Mouse (Mus musculus) midbrain, embryonic 12.5 days (tissue): ENCODE results near the gene Pex11g. TPM values are rescaled to one million over a fixed set of nuclear protein-coding genes. Genes with fewer than 3 reads are reported as not detected.
A peak's percentile ranks its signal among the peaks of the same experiment; 100 is the strongest.

Experiments
- ATAC-seq: fragments of 200-750 bp; cut with Nextera tagmentation; 2 replicates; pipeline ENCODE4 v1.8.0; 2017; ENCODE audit warnings: low read depth, moderate TSS enrichment, moderate library complexity; ENCODE audit not compliant: low FRiP score
- H3K27ac ChIP-seq: fragments of 300-500 bp; sonication (generic); replicated peaks from 2 replicates; pipeline ENCODE4 v1.5.1; 2016; ENCODE audit warnings: mild to moderate bottlenecking
- H3K27me3 ChIP-seq: fragments of 300-500 bp; sonication (generic); 2 replicates; pipeline ENCODE4 v1.6.1; 2016; ENCODE audit warnings: mild to moderate bottlenecking
- H3K36me3 ChIP-seq: fragments of 300-500 bp; sonication (generic); 2 replicates; pipeline ENCODE4 v1.6.1; 2016
- H3K4me1 ChIP-seq: fragments of 300-500 bp; sonication (generic); 2 replicates; pipeline ENCODE4 v1.6.1; 2016
- H3K4me2 ChIP-seq: fragments of 300-500 bp; sonication (generic); replicated peaks from 2 replicates; pipeline ENCODE4 v1.6.1; 2016; ENCODE audit warnings: mild to moderate bottlenecking, moderate library complexity
- H3K4me3 ChIP-seq: fragments of 300-500 bp; sonication (generic); 2 replicates; pipeline ENCODE4 v1.5.1; 2016; ENCODE audit warnings: mild to moderate bottlenecking
- H3K9ac ChIP-seq: fragments of 300-500 bp; sonication (generic); replicated peaks from 2 replicates; pipeline ENCODE4 v1.6.1; 2016; ENCODE audit warnings: mild to moderate bottlenecking, moderate library complexity
- H3K9me3 ChIP-seq: fragments of 300-500 bp; sonication (generic); 2 replicates; pipeline ENCODE4 v1.6.1; 2016; ENCODE audit warnings: mild to moderate bottlenecking
- WGBS: fragments of 180-500 bp; shearing (Covaris S2); methylation state at CpG from one replicate; pipeline ENCODE4 v1.1.7; 2016; 5-methylcytosine and 5-hydroxymethylcytosine counted together
- polyA plus RNA-seq: library from polyadenylated mRNA; unstranded; fragments of >200 nt; fragmentation: Nextera tagmentation; extraction: Ambion mirVana; gene quantifications from 2 replicates; pipeline ENCODE4 v1.2.1, GENCODE M21; 2016

Gene Pex11g
- 3.3 and 3.4 TPM in 2 replicates for polyA plus RNA-seq

DNA sequence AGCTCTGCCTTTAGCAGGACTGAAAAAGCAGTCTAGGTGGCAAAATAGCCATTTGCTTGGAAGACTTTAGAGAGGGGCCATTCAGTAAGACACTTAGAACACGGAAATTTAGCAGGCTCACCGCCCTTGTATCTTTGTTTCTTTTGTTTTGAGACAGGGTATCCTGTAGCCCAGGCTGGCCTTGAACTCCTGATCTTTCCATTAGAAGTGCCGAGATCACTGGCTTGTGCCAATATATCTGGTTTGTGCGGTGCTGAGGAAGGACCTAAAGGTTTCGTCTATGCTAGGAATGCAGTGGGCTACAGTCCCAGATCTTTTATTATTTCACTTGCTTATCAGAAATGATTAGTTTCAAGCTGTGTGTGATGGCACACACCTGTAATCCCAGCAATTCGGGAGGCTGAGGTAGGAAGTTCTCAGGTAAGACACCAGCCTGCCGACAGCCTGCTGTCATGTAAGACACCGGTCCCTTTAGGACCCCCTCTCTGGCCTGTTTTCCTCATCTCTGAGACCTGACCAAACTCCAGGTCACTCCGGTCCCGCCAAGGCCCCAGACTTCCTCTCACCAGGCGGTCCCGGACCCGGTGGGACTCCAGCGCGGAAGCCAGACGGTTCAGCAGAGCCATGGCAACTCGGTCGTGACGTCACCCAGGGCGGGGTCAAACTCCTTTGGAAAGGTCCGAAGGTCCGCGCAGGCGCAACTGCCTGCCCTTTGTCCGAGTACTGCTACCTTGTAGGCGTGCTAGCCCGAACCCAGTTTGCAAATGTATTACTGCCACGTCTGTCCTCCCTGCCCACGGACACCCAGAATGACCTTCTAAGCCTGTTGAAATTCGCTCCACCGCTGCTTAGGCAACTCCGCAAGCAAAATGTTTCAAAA is at the start of gene Pex11g:
Pex11g (minus strand) TSS at position 675 of the 880 bp plus-strand sequence.
- H3K4me1 ChIP-seq, result 0 out of 2 replicates have a peak, but pooled peaks cover 9% of the 10 kb centered on the region
- peak within 1 kb of the TSS; percentile 57 for H3K4me2 ChIP-seq
- no peaks in the 10 kb centered on the region for H3K9me3 ChIP-seq
- peak within 1 kb of the TSS; percentile 57 for H3K9ac ChIP-seq
- H3K36me3 ChIP-seq, result no peaks in the 10 kb centered on the region
- H3K27ac ChIP-seq, result peak within 1 kb of the TSS; percentile 81
- peak within 1 kb of the TSS; percentile 44 for H3K4me3 ChIP-seq
- H3K27me3 ChIP-seq, result no peaks in the 10 kb centered on the region
- ATAC-seq, result peak; percentile 92
- 9% methylated on average over 32 of the region's 32 CpGs for WGBS

DNA sequence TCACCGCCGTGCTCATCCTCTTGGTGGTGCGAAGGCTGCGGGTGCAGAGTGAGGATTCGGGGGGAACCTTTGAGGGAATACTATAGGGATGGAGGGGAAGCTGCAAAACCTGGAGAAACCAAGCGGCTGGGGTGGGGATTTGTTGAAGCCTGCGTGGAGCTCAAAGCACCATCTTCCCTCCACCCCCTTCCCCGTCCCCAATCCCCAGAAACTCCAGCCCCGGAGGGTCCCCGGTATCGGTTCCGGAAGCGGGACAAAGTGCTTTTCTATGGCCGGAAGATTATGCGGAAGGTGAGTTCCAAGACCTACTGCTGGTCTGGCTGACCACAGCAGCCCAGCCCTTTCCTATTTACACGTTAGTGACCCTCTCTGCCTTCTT is 49.6 kb upstream of the Pex11g start:
- H3K27ac ChIP-seq, result no peak overlapping the region
- 10% methylated on average over 16 of the region's 16 CpGs for WGBS
- H3K4me3 ChIP-seq, result peak overlapping the region; percentile 57
- no peak for ATAC-seq
- H3K36me3 ChIP-seq, result peaks cover 23% of the 10 kb centered on the region; the same call in 1 of the 2 replicates
- no peaks in the 10 kb centered on the region for H3K9me3 ChIP-seq
- 0 out of 2 replicates have a peak overlapping the region, but pooled peaks have one; percentile 28 for H3K9ac ChIP-seq
- peaks cover 12% of the 10 kb centered on the region; the same call in 1 of the 2 replicates for H3K4me1 ChIP-seq
- peak overlapping the region; percentile 95 for H3K4me2 ChIP-seq
- H3K27me3 ChIP-seq, result no peaks in the 10 kb centered on the region

DNA sequence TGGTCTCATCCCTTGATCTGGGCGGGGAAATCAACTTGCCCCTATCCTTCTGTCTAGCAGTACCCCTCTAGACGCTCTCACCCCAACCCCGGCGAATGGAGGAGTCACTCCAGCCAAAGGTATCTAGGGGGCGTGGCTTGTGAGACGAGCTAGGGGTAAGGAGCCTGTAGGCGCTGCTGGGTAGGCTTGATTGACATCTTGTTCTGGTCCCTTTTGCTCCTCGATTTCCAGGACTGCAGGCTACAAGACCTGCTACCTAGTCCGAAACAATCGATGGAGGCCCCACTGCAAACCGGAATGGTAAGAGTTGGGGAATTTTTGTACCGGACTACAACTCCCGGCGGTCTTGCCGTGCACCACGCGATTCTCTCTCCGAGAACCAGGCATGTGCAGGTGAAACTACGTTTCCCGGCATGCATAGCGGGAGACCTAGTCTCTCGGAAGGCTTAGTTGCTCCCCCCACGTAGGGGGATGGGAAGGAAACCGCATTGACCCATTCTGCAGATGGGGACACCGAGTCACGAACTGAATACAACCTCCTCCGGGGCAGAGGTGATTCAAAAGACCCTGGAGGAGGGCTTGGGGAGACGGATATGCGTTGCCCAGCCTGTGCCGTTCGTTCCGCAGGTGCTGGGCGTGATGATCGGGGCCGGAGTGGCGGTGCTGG is 49.1 kb upstream of the Pex11g start:
- peak overlapping the region; percentile 68 for H3K27ac ChIP-seq
- peak overlapping the region; percentile 95 for H3K4me2 ChIP-seq

DNA sequence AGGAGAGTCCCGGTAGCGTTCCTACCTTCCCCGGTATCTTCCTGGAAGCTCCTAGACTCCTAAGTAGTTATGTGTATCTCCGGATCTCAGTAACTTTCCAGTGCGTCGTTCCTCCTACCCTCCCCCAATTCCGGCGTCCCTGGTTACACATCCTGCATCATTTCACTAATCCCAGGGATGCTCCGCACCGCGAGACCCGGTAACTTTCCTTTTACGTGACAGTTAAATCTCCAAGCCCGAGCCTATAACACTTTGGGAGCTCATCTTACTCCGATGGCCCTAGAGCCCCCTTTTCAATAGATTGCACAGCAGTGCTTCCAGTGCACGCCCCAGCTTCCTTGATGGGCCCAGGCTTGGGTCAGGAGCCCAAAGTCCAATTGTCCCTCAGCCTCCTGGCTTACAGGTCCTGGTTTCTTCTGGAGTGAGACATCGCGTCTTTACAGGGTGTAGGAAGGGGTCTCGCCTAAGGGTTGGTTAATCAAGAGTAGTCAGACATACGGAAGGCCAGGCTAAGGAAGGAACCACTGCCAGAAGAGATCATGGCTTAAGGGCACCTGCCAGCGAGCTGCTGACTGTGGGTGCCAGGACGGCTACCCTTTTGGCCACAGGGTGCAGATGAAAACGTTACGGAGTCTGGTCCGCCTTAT is 48.4 kb upstream of the Pex11g start:
- H3K4me1 ChIP-seq, result peaks cover 12% of the 10 kb centered on the region; the same call in 1 of the 2 replicates
- peak; percentile 36 for ATAC-seq
- under 1% methylated on average over 25 of the region's 25 CpGs for WGBS

More for the DNA sequence above, 49.1 kb upstream of the Pex11g start:
- WGBS, result under 1% methylated on average over 36 of the region's 36 CpGs
- peaks cover 22% of the 10 kb centered on the region for H3K36me3 ChIP-seq
- H3K27me3 ChIP-seq, result no peaks in the 10 kb centered on the region
- H3K4me3 ChIP-seq, result peak overlapping the region; percentile 57
- ATAC-seq, result peak; percentile 86
- H3K9ac ChIP-seq, result peak overlapping the region; percentile 63
- peaks cover 12% of the 10 kb centered on the region; the same call in 1 of the 2 replicates for H3K4me1 ChIP-seq
- no peaks in the 10 kb centered on the region for H3K9me3 ChIP-seq

DNA sequence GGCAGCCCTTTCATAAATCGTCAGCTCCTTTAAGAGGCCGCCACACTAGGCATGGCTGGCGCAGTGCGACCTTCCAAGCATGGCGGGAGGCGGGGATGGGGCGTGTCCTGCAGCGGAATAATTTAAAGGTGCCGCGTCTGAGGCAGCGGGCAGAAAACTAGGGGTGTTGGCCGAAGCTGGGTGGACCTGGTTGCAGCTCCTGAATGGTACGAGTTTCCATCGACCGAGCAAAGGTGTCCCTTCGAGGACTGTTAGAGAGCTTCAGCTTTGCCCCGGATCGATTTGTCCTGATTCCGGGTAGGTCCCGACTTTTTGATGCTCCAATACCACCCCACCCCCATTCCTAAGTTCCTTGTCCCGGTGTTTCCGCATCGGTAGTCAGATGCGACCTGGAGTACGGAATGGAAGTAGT is 47.8 kb upstream of the Pex11g start, which contains the start of gene Pnpla6:
Pnpla6 (plus strand) TSS at position 125 of the 412 bp plus-strand sequence.
- under 1% methylated on average over 25 of the region's 25 CpGs for WGBS

More for the DNA sequence above, 48.4 kb upstream of the Pex11g start:
- Histone ChIP-seq H3K4me3 (peak overlapping the region; percentile 57), H3K36me3 (peaks cover 29% of the 10 kb centered on the region), H3K27me3 (no peaks in the 10 kb centered on the region), H3K9ac (peak overlapping the region; percentile 63), H3K4me2 (peak overlapping the region; percentile 95), H3K9me3 (no peaks in the 10 kb centered on the region), H3K27ac (peak overlapping the region; percentile 68)

DNA sequence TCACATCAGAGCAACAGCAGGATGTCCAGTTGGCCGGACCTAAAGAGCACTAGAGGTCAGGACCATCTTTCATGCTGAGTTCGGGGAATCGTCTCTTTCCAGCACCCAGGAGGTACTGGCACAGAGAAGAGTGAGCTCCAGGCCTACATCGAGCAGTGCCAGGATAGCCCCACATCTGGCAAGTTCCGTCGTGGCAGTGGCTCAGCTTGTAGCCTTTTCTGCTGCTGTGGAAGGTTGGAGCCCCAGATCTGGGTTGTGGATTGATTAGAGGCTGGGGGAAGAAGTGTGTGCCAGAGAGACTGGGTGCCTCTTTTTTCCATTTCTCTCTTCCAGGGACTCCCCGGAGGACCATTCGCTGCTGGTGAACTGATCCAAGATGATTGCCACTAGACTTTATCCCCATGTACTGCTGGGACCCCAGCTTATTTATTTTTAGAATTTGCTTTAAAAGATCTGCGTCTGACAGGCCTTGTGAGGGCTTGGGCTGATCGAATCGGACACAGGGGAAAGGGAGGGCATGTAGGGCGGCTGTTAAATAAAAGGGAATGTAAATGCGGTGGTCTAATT is 47.3 kb upstream of the Pex11g start:
- H3K9ac ChIP-seq, result peak overlapping the region; percentile 63; the same call in 1 of the 2 replicates
- H3K36me3 ChIP-seq, result peaks cover 39% of the 10 kb centered on the region
- H3K4me1 ChIP-seq, result peaks cover 12% of the 10 kb centered on the region; the same call in 1 of the 2 replicates
- no peaks in the 10 kb centered on the region for H3K9me3 ChIP-seq
- peak overlapping the region; percentile 31 for H3K27ac ChIP-seq
- H3K27me3 ChIP-seq, result no peaks in the 10 kb centered on the region
- H3K4me2 ChIP-seq, result peak overlapping the region; percentile 95
- no peak for ATAC-seq
- WGBS, result 37% methylated on average over 13 of the region's 13 CpGs
- H3K4me3 ChIP-seq, result peak overlapping the region; percentile 57

More for the DNA sequence above, 47.8 kb upstream of the Pex11g start, which contains the start of gene Pnpla6:
- ATAC-seq, result peak; percentile 76
- H3K4me1 ChIP-seq, result peaks cover 12% of the 10 kb centered on the region; the same call in 1 of the 2 replicates
- peak within 1 kb of the TSS; percentile 63 for H3K9ac ChIP-seq
- peak within 1 kb of the TSS; percentile 57 for H3K4me3 ChIP-seq
- H3K36me3 ChIP-seq, result peaks cover 35% of the 10 kb centered on the region
- peak within 1 kb of the TSS; percentile 95 for H3K4me2 ChIP-seq
- H3K9me3 ChIP-seq, result no peaks in the 10 kb centered on the region
- H3K27ac ChIP-seq, result peak within 1 kb of the TSS; percentile 68
- no peaks in the 10 kb centered on the region for H3K27me3 ChIP-seq

DNA sequence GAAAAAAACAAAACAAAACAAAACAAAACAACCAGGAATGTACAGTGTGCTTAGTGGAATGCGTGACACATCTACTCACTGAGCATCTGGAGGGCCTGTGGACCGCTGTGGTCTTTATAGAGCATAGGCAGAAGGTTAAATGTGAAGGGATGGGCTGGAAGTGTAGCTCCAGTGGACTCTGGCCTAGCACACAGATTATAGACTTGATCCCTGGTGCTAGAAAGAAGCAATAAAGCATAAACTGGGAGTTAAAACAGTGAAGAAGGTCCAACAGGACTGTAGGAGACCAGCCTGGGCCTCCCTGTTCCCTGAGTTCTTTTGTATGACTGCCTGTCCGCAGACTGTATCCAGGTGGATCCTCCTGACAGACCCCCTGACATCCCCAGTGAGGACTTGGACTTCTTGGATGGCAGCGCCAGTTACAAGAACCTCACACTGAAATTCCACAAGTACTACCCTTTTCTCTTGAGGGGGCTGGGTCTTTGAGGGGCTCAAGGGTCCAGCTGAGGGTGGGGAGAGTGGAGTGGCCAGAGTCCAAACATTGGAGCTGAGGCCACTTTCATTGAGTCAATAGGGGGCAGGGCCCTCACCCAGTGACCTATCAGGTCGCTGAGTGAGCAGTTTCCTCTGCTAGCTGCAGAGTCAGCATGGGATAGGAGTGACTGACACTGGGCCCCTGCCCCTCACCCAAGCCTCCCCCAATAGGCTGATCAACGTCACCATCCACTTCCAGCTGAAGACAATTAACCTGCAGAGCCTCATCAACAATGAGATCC is 40.7 kb upstream of the Pex11g start:
- no peak overlapping the region for H3K4me3 ChIP-seq
- no peak overlapping the region for H3K4me2 ChIP-seq
- H3K27me3 ChIP-seq, result no peaks in the 10 kb centered on the region
- no peak overlapping the region for H3K9ac ChIP-seq
- H3K9me3 ChIP-seq, result no peaks in the 10 kb centered on the region
- 86% methylated on average over 6 of the region's 6 CpGs for WGBS
- H3K36me3 ChIP-seq, result peaks cover 73% of the 10 kb centered on the region
- ATAC-seq, result no peak
- no peak overlapping the region for H3K27ac ChIP-seq
- H3K4me1 ChIP-seq, result no peaks in the 10 kb centered on the region

DNA sequence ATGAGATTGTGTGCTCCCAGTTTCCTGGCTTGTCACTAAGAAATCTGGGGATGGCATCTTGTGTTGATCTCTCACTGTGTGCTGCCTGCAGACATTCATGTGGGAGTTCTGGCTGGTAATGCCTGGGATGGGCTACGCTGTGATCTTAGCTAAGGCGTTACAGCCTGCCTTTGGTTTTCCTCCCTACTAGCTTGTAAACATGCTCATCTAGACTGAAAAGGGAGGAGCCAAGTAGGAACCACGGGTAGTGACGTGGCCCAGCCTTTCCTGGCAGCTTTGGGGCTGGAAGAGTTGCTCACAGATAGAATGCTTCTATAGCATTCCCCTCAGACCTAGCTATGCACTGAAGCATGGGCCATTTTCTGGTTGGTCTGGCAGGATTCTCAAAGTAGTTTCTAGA is 34.7 kb upstream of the Pex11g start:
- no peak overlapping the region for H3K9ac ChIP-seq
- H3K27ac ChIP-seq, result no peak overlapping the region
- no peaks in the 10 kb centered on the region for H3K9me3 ChIP-seq
- H3K27me3 ChIP-seq, result no peaks in the 10 kb centered on the region
- no peak overlapping the region for H3K4me2 ChIP-seq
- peaks cover 20% of the 10 kb centered on the region for H3K4me1 ChIP-seq
- WGBS, result 79% methylated on average over 4 of the region's 4 CpGs
- peaks cover 24% of the 10 kb centered on the region for H3K36me3 ChIP-seq
- ATAC-seq, result no peak
- no peak overlapping the region for H3K4me3 ChIP-seq

DNA sequence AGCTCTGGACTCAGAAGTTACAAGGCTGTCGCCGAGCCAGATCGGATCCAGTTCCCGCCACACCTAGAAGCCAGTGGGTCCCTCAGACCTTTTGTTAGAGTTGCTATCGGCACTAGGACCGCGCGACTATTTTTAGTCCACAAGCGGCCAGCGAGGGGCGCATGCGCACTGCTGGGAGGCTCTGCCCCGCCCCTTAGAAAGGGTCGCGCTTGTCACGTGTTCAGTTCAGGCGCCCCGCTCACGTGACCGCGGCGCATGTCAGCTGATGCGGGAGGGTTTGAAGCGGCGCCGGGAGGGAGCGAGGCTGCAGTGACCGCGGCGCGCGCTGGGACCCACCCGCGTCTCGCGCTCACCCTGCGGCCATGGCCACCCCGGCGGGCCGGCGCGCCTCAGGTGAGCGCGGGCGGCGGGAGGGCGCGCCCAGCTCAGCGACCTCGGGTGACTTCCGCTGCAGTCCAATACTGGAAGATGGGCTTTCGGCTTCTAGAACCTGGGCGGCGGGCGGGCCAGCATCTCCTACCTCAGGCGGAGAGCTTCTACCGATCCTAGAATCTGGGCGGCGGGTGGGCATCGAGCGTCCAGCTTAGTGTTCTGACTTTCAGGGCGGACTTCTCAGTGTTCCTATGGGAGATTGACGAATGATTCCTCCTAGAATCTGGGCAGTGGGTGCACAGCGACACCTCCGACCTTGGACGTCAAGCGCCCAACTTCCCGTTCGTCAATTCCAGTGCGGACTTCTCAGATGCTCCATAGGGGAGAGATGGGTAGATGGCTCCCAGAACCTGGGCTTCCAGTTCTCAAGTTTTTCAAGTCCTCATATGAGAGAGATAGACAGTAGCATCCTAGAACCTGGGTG is 33.0 kb upstream of the Pex11g start, which contains the start of gene Mcoln1:
Mcoln1 (plus strand) TSS at position 223 of the 856 bp plus-strand sequence.
- under 1% methylated on average over 69 of the region's 70 CpGs for WGBS
- Histone ChIP-seq H3K9ac (peak within 1 kb of the TSS; percentile 83), H3K9me3 (peaks cover 4% of the 10 kb centered on the region; the same call in 1 of the 2 replicates), H3K4me1 (peaks cover 29% of the 10 kb centered on the region), H3K27ac (peak within 1 kb of the TSS; percentile 87), H3K36me3 (peaks cover 25% of the 10 kb centered on the region), H3K4me2 (peak within 1 kb of the TSS; percentile 79), H3K27me3 (no peaks in the 10 kb centered on the region), H3K4me3 (peak within 1 kb of the TSS; percentile 78)
- peak; percentile 91 for ATAC-seq

DNA sequence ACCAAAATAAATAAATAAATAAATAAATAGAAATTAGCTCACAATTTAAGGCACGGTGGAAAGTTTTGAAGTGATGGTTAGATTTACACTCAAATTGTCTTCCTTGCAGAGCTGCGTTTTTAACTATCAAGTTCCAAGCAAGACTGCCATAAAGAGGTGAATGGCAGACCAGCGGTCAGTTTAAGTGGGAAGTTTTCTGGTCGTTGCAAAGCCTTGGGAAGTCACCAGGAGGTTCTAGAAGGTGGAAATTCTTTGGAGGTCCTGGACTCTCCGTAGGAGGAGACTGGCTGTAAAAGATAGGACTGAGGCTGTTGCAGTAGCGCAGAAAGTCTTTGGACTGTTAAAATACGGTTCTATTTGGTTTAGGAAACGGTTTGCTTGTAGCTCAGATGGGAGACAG is 32.3 kb upstream of the Pex11g start:
- 9% methylated on average over 8 of the region's 8 CpGs for WGBS
- no peaks in the 10 kb centered on the region for H3K27me3 ChIP-seq
- H3K27ac ChIP-seq, result peak overlapping the region; percentile 87
- H3K9ac ChIP-seq, result peak overlapping the region; percentile 78
- peaks cover 29% of the 10 kb centered on the region for H3K4me1 ChIP-seq
- peak overlapping the region; percentile 79 for H3K4me2 ChIP-seq
- peak overlapping the region; percentile 78 for H3K4me3 ChIP-seq
- H3K36me3 ChIP-seq, result peaks cover 32% of the 10 kb centered on the region
- no peak; the same call in 1 of the 2 replicates for ATAC-seq
- peaks cover 10% of the 10 kb centered on the region; the same call in 1 of the 2 replicates for H3K9me3 ChIP-seq
